Mouse (Mus musculus) neural tube, embryonic 13.5 days (tissue): ENCODE measurements around the gene Yrdc. TPM values are rescaled to one million over a fixed set of nuclear protein-coding genes. Genes with fewer than 3 reads are reported as not detected.
A peak's percentile ranks its signal among the peaks of the same experiment; 100 is the strongest.

Source experiments
- ATAC-seq: fragments of 200-750 bp; cut with Nextera tagmentation; 2 replicates; pipeline ENCODE4 v1.8.0; 2017; ENCODE audit warnings: low read depth, mild to moderate bottlenecking, moderate TSS enrichment, moderate library complexity
- H3K27ac ChIP-seq: fragments of 300-500 bp; sonication (generic); replicated peaks from 2 replicates; pipeline ENCODE4 v1.5.1; 2015; ENCODE audit warnings: moderate library complexity, mild to moderate bottlenecking, inconsistent platforms
- H3K27me3 ChIP-seq: fragments of 300-500 bp; sonication (generic); 2 replicates; pipeline ENCODE4 v1.6.1; 2015; ENCODE audit warnings: mild to moderate bottlenecking, inconsistent platforms
- H3K36me3 ChIP-seq: fragments of 300-500 bp; sonication (generic); 2 replicates; pipeline ENCODE4 v1.6.1; 2015; ENCODE audit warnings: mild to moderate bottlenecking, inconsistent platforms
- H3K4me1 ChIP-seq: fragments of 300-500 bp; sonication (generic); replicated peaks from 2 replicates; pipeline ENCODE4 v1.6.1; 2015; ENCODE audit warnings: inconsistent platforms
- H3K4me2 ChIP-seq: fragments of 300-500 bp; sonication (generic); 2 replicates; pipeline ENCODE4 v1.6.1; 2015; ENCODE audit warnings: inconsistent platforms, mild to moderate bottlenecking, moderate library complexity
- H3K4me3 ChIP-seq: fragments of 300-500 bp; sonication (generic); 2 replicates; pipeline ENCODE4 v1.5.1; 2015; ENCODE audit warnings: mild to moderate bottlenecking, inconsistent platforms
- H3K9ac ChIP-seq: fragments of 300-500 bp; sonication (generic); 2 replicates; pipeline ENCODE4 v1.6.1; 2015; ENCODE audit warnings: moderate library complexity, mild to moderate bottlenecking, inconsistent platforms
- H3K9me3 ChIP-seq: fragments of 300-500 bp; sonication (generic); 2 replicates; pipeline ENCODE4 v1.6.1; 2016; ENCODE audit warnings: inconsistent platforms
- WGBS: fragments of 180-500 bp; shearing (Covaris S2); methylation state at CpG from one replicate; pipeline ENCODE4 v1.1.7; 2015; 5-methylcytosine and 5-hydroxymethylcytosine counted together
- polyA plus RNA-seq: library from polyadenylated mRNA; unstranded; fragments of >200 nt; fragmentation: Nextera tagmentation; extraction: Ambion mirVana; gene quantifications from 2 replicates; pipeline ENCODE4 v1.2.1, GENCODE M21; 2015

The Yrdc gene
- polyA plus RNA-seq, 1 experiment from 2014 or later: 46.6 TPM

DNA sequence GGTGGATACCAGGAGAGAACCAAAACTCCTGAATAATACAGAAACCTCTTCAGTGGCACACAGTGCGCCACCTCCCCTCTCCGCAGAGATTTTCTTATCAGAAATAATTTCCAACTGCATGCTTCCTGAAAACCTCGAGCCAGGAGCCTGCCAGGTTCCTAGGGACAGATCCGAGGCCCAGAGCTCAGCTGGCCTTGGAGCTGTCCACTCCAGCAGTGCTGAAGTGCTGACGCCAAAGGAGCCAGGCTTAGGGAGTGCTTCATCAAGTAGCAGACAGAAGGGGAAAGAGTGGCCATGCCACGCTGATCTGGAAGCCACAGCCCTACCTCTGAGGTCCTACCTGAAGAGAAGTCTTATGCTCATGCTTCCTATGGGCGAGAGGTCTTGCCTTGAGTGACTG lies 10.0 kb downstream of the Yrdc start:
- ATAC-seq: no peak

DNA sequence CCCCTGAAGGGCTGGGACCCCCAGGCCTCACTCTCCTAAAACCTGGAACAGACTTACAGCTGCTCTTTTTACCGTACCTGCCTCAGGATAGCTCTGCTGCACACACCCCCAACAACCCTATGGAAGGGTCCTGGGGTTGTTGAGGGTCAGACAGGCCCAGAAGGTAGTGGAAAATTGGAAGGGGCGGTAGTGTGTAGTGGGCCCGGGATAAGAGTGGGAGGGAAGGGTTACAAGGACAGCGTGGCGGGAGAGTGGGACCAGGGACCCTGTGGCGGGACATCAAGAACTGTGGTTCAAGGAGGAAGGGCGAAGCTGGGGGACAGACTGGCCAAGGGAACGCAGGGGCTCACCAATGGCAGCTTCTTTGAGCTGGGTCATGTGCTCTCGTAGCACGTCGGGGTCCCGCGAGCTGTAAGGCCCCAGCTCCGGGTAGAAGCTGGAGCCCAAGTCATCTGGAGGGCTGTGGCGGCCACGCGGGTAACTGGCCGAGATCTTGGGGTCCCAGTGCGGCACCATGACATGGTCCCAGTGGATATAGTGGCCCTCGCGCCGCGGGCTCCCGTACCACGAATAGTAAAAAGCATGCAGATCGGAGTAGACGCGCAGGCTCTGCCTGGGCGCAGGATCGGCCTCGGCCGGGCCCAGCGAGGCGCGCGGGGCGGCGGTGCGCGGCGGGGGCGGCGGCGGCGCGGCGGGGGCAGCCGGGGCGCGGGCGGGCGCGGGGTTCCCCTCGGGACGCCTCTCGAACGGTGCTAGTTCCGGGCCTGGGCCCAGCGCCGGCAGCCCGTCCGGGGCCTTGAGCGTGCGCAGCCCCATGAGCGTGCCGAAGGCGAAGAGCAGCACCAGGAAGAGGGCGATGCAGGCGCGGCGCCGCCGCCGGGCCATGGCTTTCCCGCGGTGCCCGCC lies 11.1 kb downstream of the Yrdc start, which contains the start of gene Maneal:
Gene Maneal, minus strand, starts transcription at position 889 of the 906 bp plus-strand sequence.
- Histone ChIP-seq H3K4me3 (peak within 1 kb of the TSS; percentile 79), H3K9me3 (no peaks in the 10 kb centered on the region), H3K9ac (peak within 1 kb of the TSS; percentile 89), H3K4me2 (peak within 1 kb of the TSS; percentile 65), H3K36me3 (peaks cover 31% of the 10 kb centered on the region), H3K27ac (peak within 1 kb of the TSS; percentile 89), H3K4me1 (peaks cover 31% of the 10 kb centered on the region), H3K27me3 (no peaks in the 10 kb centered on the region)
- peak; percentile 51 for ATAC-seq
- WGBS: 2% methylated on average over 44 of the region's 77 CpGs

More for the DNA sequence above, 10.0 kb downstream of the Yrdc start:
- peaks cover 31% of the 10 kb centered on the region for H3K4me1 ChIP-seq
- no peaks in the 10 kb centered on the region for H3K9me3 ChIP-seq
- no peak overlapping the region for H3K27ac ChIP-seq
- H3K27me3 ChIP-seq: no peaks in the 10 kb centered on the region
- peak overlapping the region; percentile 79 for H3K4me3 ChIP-seq
- peak overlapping the region; percentile 65 for H3K4me2 ChIP-seq
- H3K9ac ChIP-seq: peak overlapping the region; percentile 89
- peaks cover 42% of the 10 kb centered on the region for H3K36me3 ChIP-seq
- WGBS: 20% methylated on average over 7 of the region's 7 CpGs

DNA sequence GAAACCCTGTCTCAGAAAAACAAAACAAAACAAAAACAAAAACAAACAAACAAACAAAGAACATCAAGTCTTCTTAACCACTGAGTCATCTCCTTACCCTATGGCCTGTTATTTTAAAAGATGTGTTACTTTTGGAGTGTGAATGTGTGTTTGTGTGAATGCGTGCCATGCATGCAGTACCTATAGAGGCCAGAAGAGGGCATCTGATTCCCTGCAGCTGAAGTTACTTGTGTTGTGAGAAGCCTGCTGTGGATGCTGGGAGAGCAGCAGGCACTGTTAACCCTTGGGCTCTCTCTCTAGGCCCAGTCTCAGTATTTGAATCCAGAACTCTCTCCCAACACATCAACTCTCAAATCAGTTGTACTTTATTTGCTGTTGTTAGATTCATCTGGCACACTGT lies 22.2 kb downstream of the Yrdc start:
- ATAC-seq: no peak
- 83% methylated on average over 1 of the region's 1 CpGs for WGBS
- Histone ChIP-seq H3K4me3 (no peak overlapping the region), H3K27ac (no peak overlapping the region), H3K9ac (no peak overlapping the region), H3K4me1 (no peaks in the 10 kb centered on the region), H3K4me2 (no peak overlapping the region), H3K36me3 (no peaks in the 10 kb centered on the region), H3K27me3 (no peaks in the 10 kb centered on the region), H3K9me3 (0 out of 2 replicates have a peak, but pooled peaks cover 3% of the 10 kb centered on the region)

DNA sequence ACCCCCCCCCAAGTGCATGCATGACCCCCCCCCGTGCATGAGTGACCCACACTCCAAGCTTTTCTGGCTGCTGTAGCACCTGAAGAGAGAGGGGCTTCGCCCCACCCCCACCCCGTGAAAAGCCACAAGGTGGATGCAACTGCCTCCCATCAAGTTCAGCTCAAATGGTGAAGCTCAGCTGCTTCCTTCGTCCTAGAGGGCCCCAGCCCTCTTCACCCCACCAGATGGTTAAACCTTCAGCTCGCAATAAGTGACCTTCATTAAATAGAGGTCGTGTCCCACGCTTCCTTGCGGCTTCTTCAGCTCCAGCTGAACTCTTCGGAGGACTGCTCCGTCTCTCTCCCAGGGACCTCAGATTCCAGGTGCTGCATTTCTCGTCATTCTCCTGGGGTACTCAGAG lies 30.1 kb downstream of the Yrdc start, which contains the start of gene Epha10:
Gene Epha10, plus strand, starts transcription at position 301 of the 400 bp plus-strand sequence.
- H3K4me2 ChIP-seq: peak within 1 kb of the TSS; percentile 64
- H3K36me3 ChIP-seq: no peaks in the 10 kb centered on the region
- H3K27ac ChIP-seq: peak within 1 kb of the TSS; percentile 68
- 0 out of 2 replicates have a peak, but pooled peaks have one; percentile 11 for ATAC-seq
- peak within 1 kb of the TSS; percentile 68 for H3K9ac ChIP-seq
- no peaks in the 10 kb centered on the region for H3K9me3 ChIP-seq
- peaks cover 59% of the 10 kb centered on the region for H3K27me3 ChIP-seq
- WGBS: 5% methylated on average over 11 of the region's 11 CpGs
- H3K4me1 ChIP-seq: peaks cover 37% of the 10 kb centered on the region
- peak within 1 kb of the TSS; percentile 50 for H3K4me3 ChIP-seq

DNA sequence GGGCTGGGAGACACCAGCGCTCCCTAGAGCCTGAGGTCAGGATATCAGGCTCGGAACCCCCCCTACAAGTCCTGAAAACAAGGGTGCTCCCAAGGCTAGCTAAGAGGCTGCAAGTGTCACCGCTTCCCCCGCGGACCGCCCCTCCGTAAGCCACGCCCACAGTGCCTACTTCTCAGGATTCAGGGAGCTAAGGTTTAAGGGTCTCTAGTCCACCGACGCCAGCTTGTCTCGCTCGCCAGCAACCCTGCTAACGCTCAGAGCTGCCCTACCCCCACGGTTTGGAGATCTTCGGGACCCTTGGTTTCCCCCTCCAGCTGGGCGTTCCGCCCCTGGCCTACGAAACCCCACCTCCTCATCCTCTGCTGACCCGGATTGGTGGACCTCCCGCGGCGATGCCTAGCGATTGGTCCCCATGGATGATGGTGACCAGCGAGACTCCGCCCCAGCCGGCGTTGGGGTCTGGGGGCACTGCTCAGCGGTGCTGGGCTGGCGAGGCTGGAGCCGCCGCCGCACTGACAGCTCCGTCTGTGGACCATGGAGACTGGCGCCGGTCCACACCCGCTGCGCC lies 30.9 kb downstream of the Yrdc start:
- H3K4me2 ChIP-seq: peak overlapping the region; percentile 64
- no peaks in the 10 kb centered on the region for H3K36me3 ChIP-seq
- peaks cover 66% of the 10 kb centered on the region for H3K27me3 ChIP-seq
- no peaks in the 10 kb centered on the region for H3K9me3 ChIP-seq
- ATAC-seq: peak; percentile 95
- peaks cover 37% of the 10 kb centered on the region for H3K4me1 ChIP-seq
- peak overlapping the region; percentile 68 for H3K9ac ChIP-seq
- WGBS: under 1% methylated on average over 37 of the region's 37 CpGs
- peak overlapping the region; percentile 68 for H3K27ac ChIP-seq
- peak overlapping the region; percentile 50 for H3K4me3 ChIP-seq

DNA sequence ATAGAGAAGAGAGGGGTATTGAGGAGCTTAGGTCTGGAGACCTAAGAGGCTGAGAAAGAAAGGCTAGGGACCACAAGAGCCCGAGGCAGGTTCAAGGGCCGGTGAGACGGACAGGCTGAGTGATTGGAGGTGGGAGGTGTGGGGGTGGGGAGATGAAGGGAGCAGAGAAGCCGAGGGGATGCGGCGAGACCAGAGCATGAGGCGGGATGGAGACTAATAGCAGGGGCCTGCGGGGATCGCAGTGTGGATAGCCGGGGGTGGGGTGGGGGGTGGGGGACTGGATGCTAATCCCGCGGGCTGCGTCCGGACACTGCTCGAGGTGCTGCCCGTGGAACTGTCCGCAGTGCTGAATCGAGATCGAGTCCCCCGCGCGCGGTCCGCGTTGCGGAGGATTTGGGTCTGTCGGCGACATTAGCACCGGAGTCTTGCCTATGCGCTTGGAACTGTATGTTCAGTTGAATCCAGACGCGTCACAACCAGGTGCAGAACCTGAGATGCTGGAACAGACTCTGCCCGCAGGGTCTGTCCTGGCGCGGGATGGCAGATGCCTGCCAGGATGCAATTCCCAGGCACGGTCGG lies 31.8 kb downstream of the Yrdc start:
- H3K27me3 ChIP-seq: peaks cover 69% of the 10 kb centered on the region
- under 1% methylated on average over 37 of the region's 37 CpGs for WGBS
- ATAC-seq: peak; percentile 32

DNA sequence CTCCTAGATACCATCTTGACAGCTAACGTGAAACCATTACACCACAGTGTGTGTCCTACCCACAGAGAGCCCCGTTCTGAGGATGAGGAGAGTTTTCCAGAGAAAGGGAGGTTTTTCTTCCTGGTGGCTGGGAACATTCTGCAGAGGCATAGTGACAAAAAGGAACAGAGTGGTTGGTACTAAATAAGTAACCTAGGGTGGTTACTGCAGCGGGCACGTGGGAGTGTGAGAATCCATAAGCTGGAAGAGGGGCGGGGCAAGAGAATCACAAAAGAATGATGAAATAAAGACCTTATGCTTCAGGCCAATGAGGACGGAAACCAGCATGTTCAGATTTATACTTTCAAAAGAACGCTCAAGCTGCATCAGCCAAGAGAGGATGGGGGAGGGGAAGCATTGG lies 38.2 kb downstream of the Yrdc start:
- H3K9ac ChIP-seq: no peak overlapping the region

More for the DNA sequence above, 31.8 kb downstream of the Yrdc start:
- peak overlapping the region; percentile 50 for H3K4me3 ChIP-seq
- H3K4me2 ChIP-seq: peak overlapping the region; percentile 64
- H3K27ac ChIP-seq: peak overlapping the region; percentile 62; the same call in 1 of the 2 replicates
- peak overlapping the region; percentile 68 for H3K9ac ChIP-seq
- no peaks in the 10 kb centered on the region for H3K36me3 ChIP-seq
- peaks cover 37% of the 10 kb centered on the region for H3K4me1 ChIP-seq
- no peaks in the 10 kb centered on the region for H3K9me3 ChIP-seq

DNA sequence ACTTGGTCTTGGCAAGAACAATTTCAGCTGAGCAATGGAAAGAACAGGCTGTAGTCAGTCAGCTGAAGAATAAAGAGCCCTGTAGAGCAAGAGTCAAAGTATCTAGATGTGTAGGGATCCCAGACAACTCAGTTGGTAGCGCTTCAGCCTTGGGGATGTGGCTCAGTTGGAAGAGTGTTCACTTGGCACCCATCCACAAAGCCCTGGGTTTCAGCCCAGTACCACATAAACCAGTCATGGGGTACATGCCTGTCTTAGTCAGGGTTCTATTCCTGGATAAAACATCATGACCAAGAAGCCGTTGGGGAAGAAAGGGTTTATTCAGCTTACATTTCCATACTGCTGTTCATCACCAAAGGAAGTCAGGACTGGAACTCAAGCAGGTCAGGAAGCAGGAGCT lies 39.5 kb downstream of the Yrdc start:
- Histone ChIP-seq H3K27ac (no peak overlapping the region), H3K9ac (no peak overlapping the region), H3K4me3 (no peak overlapping the region), H3K4me1 (peaks cover 16% of the 10 kb centered on the region), H3K4me2 (no peak overlapping the region), H3K27me3 (peaks cover 63% of the 10 kb centered on the region), H3K9me3 (no peaks in the 10 kb centered on the region), H3K36me3 (no peaks in the 10 kb centered on the region)
- WGBS: 86% methylated on average over 2 of the region's 2 CpGs
- no peak for ATAC-seq

More for the DNA sequence above, 38.2 kb downstream of the Yrdc start:
- Histone ChIP-seq H3K9me3 (no peaks in the 10 kb centered on the region), H3K27me3 (peaks cover 62% of the 10 kb centered on the region), H3K4me1 (peaks cover 6% of the 10 kb centered on the region; the same call in 1 of the 2 replicates), H3K36me3 (no peaks in the 10 kb centered on the region), H3K4me3 (no peak overlapping the region), H3K4me2 (no peak overlapping the region), H3K27ac (no peak overlapping the region)
- WGBS: 74% methylated on average over 7 of the region's 7 CpGs
- no peak for ATAC-seq

DNA sequence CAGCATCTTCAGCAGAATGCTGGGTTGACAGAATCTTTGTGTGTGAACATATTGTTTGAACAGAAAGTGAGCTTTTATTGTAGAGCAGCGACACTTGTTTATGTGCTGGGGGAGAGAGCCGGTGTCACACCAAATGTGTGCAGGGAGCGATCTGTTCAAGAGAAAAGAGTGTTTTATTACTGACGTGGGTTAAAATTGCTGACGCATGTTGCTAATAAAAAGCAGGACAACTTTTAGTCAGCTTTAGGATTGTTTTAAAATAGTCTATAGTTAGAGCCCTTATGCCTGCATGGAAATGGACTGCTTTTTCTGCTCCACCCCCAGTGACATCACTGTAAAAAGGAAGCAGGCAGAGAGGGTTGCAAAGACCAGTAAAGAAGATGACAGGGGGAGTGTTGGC lies 40.4 kb downstream of the Yrdc start:
- Histone ChIP-seq H3K9me3 (no peaks in the 10 kb centered on the region), H3K4me3 (no peak overlapping the region), H3K27me3 (peaks cover 63% of the 10 kb centered on the region), H3K9ac (no peak overlapping the region), H3K4me1 (peaks cover 20% of the 10 kb centered on the region), H3K4me2 (no peak overlapping the region), H3K36me3 (no peaks in the 10 kb centered on the region), H3K27ac (no peak overlapping the region)
- no peak for ATAC-seq
- 74% methylated on average over 5 of the region's 5 CpGs for WGBS

DNA sequence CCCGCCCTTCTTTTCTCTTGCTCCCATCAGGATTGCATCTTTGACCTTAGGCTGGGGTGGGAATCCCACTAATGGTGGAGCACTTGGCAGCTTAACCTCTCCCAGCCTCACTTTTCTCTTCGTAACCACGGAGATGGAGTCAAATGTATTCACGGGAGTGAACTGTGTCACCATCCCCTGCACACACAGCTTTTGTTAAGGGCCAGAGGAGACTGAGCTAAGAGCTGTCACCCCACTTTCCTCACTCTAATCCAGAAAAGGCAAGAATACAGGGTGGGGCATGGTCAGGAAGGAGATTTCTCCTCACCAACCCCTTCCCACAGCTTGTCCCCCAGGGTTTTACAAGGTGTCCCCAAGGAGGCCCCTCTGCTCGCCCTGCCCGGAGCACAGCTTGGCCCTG lies 43.3 kb downstream of the Yrdc start:
- 24% methylated on average over 6 of the region's 6 CpGs for WGBS
- Histone ChIP-seq H3K4me3 (peak overlapping the region; percentile 49; the same call in 1 of the 2 replicates), H3K4me1 (peaks cover 25% of the 10 kb centered on the region), H3K27ac (no peak overlapping the region), H3K4me2 (peak overlapping the region; percentile 73), H3K27me3 (peaks cover 65% of the 10 kb centered on the region), H3K36me3 (no peaks in the 10 kb centered on the region), H3K9ac (peak overlapping the region; percentile 70; the same call in 1 of the 2 replicates), H3K9me3 (no peaks in the 10 kb centered on the region)
- ATAC-seq: peak; percentile 13; the same call in 1 of the 2 replicates

DNA sequence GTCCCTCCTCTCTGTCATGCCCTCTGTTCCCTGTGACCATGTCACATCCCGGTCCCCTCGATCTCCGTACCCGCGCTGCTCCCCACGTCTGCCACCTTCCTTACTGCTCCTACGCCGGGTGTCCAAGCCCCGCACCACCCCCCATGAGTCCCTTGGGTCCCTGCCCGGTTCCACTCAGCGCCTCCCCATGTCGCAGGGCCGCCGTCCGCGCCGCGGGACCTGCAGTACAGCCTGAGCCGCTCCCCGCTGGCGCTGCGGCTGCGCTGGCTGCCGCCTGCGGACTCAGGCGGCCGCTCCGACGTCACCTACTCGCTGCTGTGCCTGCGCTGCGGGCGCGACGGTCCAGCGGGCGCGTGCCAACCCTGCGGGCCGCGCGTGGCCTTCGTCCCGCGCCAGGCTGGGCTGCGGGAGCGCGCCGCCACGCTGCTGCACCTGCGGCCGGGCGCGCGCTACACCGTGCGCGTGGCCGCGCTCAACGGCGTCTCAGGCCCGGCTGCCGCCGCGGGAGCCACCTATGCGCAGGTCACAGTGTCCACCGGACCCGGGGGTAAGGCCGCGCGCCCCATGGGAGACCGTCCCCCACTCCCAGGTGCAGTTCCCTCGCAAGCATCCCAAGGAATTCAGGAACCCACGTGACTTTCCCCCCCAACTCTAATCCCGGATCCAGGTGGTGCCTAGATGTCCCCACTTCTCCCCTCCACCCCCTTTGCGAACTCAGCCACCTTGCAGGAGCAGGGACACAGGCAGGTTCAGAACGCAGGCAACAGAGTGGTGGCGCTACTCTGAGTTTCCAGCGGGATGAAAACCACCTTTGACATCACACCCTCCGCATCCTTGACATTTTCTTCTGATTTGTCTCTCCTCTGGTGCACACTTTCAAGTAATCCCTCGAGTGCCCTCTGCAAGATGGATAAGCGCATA lies 44.3 kb downstream of the Yrdc start:
- Histone ChIP-seq H3K4me2 (peak overlapping the region; percentile 73), H3K4me3 (peak overlapping the region; percentile 49), H3K27ac (no peak overlapping the region), H3K27me3 (peaks cover 64% of the 10 kb centered on the region), H3K9ac (peak overlapping the region; percentile 70), H3K36me3 (no peaks in the 10 kb centered on the region), H3K9me3 (no peaks in the 10 kb centered on the region), H3K4me1 (peaks cover 29% of the 10 kb centered on the region)
- 2% methylated on average over 83 of the region's 83 CpGs for WGBS
- ATAC-seq: peak; percentile 76
